Mouse (Mus musculus): ENCODE data around the gene Pgrmc1. TPM values are rescaled to one million over a fixed set of nuclear protein-coding genes. Genes with fewer than 3 reads are reported as not detected.

The Pgrmc1 gene
- 262 TPM in 2 replicates for polyA plus RNA-seq (2012; rRNA removed)

DNA sequence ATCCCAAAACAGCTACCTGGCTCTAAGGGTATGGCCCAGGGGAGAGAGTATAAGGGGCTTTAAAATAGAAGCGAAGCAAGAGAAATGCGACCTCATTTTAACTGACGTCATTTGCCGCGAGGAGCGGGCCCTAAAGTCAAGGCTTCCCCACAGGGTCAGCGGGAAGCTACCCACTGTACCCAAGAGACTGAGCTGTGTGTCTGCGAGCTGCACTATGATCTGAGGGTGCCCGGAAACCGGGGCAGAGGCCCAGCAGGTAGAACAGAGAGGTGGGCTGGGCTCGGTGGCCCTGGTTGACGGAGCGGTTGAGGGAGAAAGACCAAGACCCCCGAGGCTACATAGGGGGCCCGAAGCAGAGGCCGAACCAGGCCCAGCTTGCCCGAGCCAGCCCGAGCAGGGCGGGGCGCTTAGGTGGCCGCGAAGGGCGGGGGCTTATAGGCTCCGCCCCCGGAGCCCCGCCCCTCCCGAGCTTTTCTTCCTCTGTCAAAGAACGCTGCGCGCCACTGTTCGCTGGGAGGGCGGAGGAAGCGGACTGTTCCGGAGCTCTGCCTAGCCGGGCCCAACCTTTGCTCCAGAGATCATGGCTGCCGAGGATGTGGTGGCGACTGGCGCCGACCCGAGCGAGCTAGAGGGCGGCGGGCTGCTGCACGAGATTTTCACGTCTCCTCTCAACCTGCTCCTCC lies at the start of gene Pgrmc1:
TSS of gene Pgrmc1 (plus strand) at position 500 of the 683 bp plus-strand sequence.

DNA sequence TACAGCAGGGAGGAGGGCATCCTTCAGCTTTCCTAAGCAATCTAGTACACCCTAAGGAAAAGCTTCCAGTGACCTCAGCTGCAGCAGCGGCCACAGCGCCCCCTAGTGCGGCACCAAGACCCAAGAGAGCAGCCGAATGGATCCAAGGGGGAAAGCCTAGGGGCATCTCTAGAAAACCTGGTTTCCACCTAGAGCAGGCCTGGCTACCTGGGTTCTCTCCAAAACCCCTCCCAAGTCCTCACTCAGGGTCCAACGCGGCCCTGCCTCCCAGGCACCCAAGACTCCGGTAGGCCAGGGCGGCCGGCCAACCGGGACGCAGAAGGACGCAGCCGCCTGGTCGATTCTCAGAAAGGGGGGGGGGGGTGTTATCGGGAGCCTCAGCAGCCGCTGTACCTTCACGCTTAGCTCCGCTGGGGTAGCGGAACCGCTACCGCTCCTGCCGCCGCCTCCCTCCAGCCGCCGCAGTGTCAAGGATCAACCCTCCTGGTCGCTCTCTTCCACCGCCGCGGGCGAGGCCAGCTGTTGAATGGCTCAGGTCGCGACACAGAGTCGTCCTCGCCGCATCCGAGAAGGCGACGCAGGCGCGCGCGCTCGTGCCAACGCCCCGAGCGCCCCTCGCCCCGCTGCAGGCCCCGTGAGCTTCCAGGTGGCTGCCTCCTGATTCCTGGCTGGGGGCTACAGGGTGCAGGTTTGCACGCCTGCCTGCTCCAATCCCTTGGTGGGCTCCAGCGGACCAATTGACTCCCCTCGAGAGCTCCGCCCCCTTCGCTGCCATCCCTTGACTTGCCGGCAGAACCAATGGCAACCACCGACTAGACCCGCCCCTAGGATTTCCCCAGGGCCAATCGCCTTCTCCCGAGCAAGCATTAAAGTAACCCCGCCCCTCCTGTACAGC lies 46.9 kb downstream of the Pgrmc1 start, which contains the start of gene Akap17b:
TSS of gene Akap17b (minus strand) at position 739 of the 895 bp plus-strand sequence.

Other genes starting within 250 kb of the Pgrmc1 start
- not detected in 2 replicates for gene Gm6268, start 196.9 kb upstream of the Pgrmc1 start, polyA plus RNA-seq (2012; rRNA removed)
- gene Gm14569, start 106.4 kb upstream of the Pgrmc1 start, polyA plus RNA-seq (2012; rRNA removed): 0.02 and 0.10 TPM in 2 replicates
- gene Akap17b, start 47.2 kb downstream of the Pgrmc1 start, polyA plus RNA-seq (2012; rRNA removed): 8.0 and 8.1 TPM in 2 replicates
- 0.76 and 0.80 TPM in 2 replicates for gene Slc25a43, start 145.5 kb downstream of the Pgrmc1 start, polyA plus RNA-seq (2012; rRNA removed)
- 415 and 481 TPM in 2 replicates for gene Slc25a5, start 197.4 kb downstream of the Pgrmc1 start, polyA plus RNA-seq (2012; rRNA removed)